Mouse (Mus musculus) thymus, postnatal 14 days (tissue): ENCODE results near the gene Olfr736.

Experiments
- DNase-seq: peaks from one replicate; pipeline ENCODE4 v3.0.0; 2021

Olfr736 gene

DNA sequence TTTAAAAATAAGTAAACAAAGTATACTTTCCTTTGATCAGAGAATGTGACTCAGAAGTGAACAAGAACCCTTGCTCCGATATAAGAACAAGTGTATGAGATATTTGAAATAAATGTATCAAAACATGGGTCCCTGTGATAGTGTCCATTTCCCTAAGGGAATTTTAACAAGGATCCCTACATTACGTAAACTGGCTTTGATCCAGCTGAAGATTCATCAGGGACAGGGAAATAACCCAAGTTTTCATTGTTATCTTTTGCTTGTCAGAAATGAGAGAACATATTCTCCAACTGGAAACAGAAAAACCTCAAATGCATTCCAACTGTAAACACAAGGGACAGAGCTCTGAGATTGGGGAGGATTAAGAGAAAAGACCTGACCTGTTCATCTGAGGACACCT lies at the start of gene Olfr736:
TSS of gene Olfr736 (plus strand) at position 301 of the 400 bp plus-strand sequence.
- DNase-seq: no peak

DNA sequence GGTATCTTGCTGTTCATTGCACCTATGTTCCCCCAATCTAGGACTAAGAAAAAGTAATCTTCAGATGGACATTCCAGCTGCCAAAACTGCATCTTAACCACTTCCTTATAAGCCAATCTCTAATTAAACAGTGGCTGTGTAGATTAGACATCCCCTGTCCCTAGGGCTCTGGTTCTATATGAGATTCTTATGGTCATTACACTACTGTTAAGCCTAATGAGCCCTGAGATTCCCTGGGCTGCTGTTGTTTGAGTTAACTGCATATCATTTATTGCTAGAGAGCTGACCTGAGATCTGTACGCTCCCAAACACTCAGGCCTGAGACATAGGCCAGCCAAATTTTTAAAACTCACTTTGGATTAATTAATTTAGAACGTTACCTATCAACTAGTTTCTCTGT lies 32.2 kb upstream of the Olfr736 start, which contains the start of gene Olfr735:
TSS of gene Olfr735 (minus strand) at position 77 of the 400 bp plus-strand sequence.
- DNase-seq: no peak

DNA sequence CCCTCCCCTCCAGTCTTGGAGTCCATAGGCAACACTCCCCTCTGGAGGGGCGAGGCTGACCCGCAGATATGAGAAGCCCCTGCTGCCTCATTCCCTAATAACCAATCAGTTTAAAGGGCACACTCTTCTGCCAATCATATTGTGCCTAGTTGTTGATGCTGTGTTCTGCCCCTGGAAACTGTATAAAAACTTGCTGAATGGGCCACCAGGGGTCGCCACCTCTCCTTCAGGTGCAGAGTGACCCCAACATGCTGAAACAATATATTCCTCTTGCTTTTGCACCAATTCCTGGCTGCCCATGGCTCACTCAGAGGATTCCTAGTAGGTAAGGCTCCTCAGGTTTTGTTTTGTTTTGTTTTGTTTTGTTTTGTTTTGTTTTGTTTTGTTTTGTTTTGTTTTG lies 28.5 kb upstream of the Olfr736 start:
- peak; percentile 3 for DNase-seq

DNA sequence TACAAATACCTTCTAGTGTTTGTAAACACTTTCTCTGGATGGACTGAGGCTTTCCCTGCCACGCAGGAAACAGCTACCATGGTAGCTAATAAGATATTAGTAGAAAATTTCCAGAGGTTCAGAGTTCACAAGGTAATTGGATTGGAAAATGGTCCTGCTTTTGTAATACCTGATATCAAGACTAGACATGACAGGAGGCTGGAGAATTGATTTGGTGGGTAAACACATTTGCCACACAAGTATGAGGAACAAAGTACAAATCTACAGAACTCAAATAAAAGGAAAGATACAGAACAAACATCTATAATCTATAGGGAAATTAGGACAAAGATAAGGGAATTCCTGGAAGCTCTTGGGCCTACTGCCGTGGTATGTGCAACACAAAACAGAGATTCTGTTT lies 24.2 kb upstream of the Olfr736 start:
- no peak for DNase-seq

DNA sequence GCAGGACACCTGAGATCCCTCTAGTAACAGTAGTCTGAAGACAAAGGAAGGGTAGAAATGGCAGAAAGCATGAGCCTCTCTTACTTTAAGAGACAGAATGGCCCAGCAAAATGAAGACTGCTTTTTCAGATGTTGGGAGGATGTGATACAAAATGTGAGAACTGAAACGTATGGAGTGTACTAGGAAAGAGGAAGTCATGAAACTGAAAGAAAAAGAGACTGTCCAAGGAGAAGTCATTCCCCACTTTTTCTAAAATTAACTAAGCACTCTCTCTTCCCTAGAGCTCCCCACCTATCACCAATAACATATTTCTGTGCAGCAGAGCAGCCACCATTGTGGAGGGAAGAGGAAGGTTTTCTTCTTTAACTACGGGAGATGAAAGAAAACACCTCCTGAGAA lies 23.4 kb upstream of the Olfr736 start, which contains the start of gene Tlr11:
TSS of gene Tlr11 (plus strand) at position 322 of the 400 bp plus-strand sequence.
- no peak for DNase-seq

DNA sequence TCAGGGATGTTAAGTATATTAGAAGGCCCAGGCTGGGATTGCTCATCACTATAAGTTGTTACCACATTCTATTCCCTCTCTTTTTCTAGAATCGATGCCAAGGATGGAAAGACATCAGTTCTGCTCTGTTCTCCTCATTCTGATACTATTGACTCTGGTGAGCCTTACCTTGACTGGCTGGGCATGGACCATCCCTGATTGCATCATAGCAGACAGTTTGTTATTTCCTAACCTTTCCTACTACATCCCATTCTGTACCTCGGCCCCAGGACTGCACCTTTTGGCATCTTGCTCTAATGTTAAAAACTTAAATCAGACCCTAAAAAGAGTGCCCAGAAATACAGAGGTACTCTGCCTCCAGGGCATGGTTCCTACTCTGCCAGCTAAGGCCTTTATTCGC lies 20.5 kb upstream of the Olfr736 start:
- no peak for DNase-seq

DNA sequence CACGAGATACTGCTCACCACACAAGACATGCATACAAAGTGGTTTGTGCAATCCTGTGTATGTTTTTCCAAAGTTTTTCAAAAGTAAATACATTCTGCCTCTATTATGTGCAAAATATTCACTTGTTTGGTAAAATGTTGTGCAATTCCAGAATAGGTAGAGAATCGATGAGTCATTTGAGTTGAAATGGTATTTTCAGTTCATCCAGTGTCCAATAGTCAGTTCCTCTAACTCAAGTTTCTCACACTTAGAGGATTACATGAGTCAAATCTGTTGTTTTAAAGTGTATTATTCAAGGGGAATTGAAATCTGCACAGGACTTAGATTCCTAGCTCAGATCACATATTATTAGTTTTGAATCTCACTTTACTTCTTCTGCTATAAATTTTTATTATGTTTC lies 17.4 kb upstream of the Olfr736 start:
- no peak for DNase-seq

DNA sequence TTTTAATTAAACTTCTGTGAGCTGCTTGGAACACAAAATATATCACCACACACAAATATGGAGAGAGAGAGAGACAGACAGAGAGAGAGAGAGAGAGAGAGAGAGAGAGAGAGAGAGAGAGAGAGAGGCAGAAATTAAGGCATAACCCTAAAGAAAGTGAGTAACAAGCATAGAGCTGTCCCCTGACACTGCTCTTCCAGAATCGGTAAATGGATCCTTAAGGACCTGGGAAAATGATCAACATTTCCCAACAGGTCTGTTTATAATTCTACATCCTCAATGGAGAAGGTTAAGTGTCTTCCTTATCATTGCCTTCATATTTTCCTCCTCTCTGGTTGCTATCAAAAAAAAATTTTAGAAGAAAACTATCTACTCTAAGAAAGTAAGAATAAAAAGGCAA lies 26.3 kb downstream of the Olfr736 start, which contains the start of gene Olfr738:
TSS of gene Olfr738 (plus strand) at position 301 of the 400 bp plus-strand sequence.
- no peak for DNase-seq

DNA sequence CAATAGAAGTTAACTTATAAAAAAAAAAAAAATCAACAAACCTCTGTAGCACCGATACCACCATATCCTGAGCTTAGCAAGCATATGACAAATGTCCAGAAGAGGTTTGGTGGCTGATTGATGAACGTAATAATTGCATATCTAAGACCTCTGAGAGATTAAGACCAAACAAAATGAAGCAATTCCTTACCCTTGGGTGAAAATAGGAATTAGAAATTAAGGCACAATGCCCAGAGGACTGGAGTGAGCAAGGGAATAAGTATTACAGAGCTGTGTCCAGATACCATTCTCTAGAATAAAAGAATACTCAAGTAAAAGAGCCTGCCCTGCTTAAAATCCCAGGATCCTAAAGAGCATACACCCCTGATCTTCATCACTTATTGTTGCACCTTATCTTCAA lies 37.4 kb downstream of the Olfr736 start, which contains the start of gene Olfr739:
TSS of gene Olfr739 (plus strand) at position 301 of the 400 bp plus-strand sequence.
- DNase-seq: no peak
